In the genomic region with DNA sequence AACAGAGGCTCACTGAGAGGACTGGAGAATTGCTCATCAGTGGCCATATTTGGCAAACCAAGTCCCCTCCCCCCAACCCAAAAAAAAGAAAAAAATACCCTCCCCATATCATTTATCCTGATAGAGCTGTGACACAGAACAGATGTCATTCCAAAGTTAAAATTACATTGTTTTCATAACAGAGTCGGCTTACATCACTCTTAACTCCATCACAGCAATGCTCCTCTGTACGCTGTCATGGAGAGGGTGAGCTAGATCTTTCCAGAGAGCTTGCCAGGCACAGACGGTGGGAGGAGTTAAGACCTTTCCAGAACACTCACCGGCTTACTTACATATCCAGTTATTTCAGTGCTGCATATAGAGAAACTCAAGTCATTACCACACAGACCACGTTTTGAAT, we compare ENCODE assay signal across 13 mouse cellular contexts. TPM values are rescaled to one million over a fixed set of nuclear protein-coding genes. Genes with fewer than 3 reads are reported as not detected.
DNase-seq lines count a peak whose midpoint lies in the region; ATAC-seq lines count a peak whose summit lies in the region.
"Had no signal": no experiment of that assay in that cellular context is flagged by ENCODE, and none has a peak within 500 bp of the region (broad histone marks: within the 10 kb centered on the region; RNA-seq: fewer than 3 reads in every experiment).

No protein-coding gene starts in this region.

- no peak overlapping the region for H3K4me2 ChIP-seq in heart, embryonic 14.5 days (ENCODE audit: low read length)
- no peak overlapping the region for H3K4me2 ChIP-seq in lung, embryonic 16.5 days (ENCODE audit: low read depth, low read length)
- H3K4me2 ChIP-seq: forebrain, embryonic 13.5 days had no signal

- ATAC-seq in heart, embryonic 14.5 days (ENCODE audit: insufficient number of reproducible peaks, insufficient read depth, low FRiP score, low read depth): peak; percentile 88
- ATAC-seq in lung, embryonic 16.5 days (ENCODE audit: low read depth): peak; percentile 92
- ATAC-seq in erythroblast, adult 5-6 weeks (replicated peaks; ENCODE audit: low FRiP score, poor library complexity, severe bottlenecking): no peak
- ATAC-seq: forebrain, embryonic 13.5 days had no signal

- DNase-seq in cerebellum, postnatal 10 days: peak; percentile 26 to 44
- DNase-seq in cerebellum, adult 9-10 months: no peak
- peak; percentile 11 for DNase-seq in 3T3-L1 (ENCODE audit: low read depth, low spot score)
- no peak for DNase-seq in adrenal gland, postnatal 4 days (ENCODE audit: low spot score in 2 of 2)
- DNase-seq in adrenal gland, adult 8-10 months: no peak

- no peak overlapping the region for H3K9ac ChIP-seq in heart, embryonic 14.5 days (ENCODE audit: low read length)
- H3K9ac ChIP-seq in lung, embryonic 16.5 days (ENCODE audit: low read length): no peak overlapping the region
- H3K9ac ChIP-seq: forebrain, embryonic 13.5 days; liver, embryonic 14.5 days had no signal

- H3K36me3 ChIP-seq in heart, embryonic 14.5 days (ENCODE audit: control insufficient read depth, insufficient read depth, low read length): peaks cover 11% of the 10 kb centered on the region
- H3K36me3 ChIP-seq in lung, embryonic 16.5 days (ENCODE audit: control insufficient read depth, insufficient read depth, low read length): no peaks in the 10 kb centered on the region
- H3K36me3 ChIP-seq: G1E; hindbrain, embryonic 10.5 days had no signal

- H3K4me1 ChIP-seq in heart, embryonic 14.5 days (ENCODE audit: control insufficient read depth in 2 of 2, insufficient read depth in 2 of 2, low read length in 2 of 2): peaks cover 5 to 19% of the 10 kb centered on the region in 2 experiments
- H3K4me1 ChIP-seq in lung, embryonic 16.5 days (replicated peaks; ENCODE audit: control insufficient read depth, insufficient read depth, low read length): no peaks in the 10 kb centered on the region; the same call in 1 of the 2 replicates
- H3K4me1 ChIP-seq: forebrain, embryonic 13.5 days; hindbrain, embryonic 10.5 days had no signal

- H3K27ac ChIP-seq in heart, embryonic 14.5 days (replicated peaks in 1 of 2; ENCODE audit: control insufficient read depth in 1 of 2, insufficient read depth in 1 of 2, low read depth in 2 of 2, low read length in 2 of 2): peak overlapping the region; percentile 67 to 83
- H3K27ac ChIP-seq in lung, embryonic 16.5 days (ENCODE audit: low read length): peak overlapping the region; percentile 24; the same call in 1 of the 2 replicates
- H3K27ac ChIP-seq: forebrain, embryonic 13.5 days; hindbrain, embryonic 10.5 days; liver, embryonic 14.5 days had no signal

- no peaks in the 10 kb centered on the region for H3K9me3 ChIP-seq in heart, embryonic 14.5 days (ENCODE audit: control insufficient read depth, low read length)
- no peaks in the 10 kb centered on the region for H3K9me3 ChIP-seq in lung, embryonic 16.5 days (ENCODE audit: control insufficient read depth, low read length)
- H3K9me3 ChIP-seq: forebrain, embryonic 13.5 days; hindbrain, embryonic 10.5 days had no signal

- H3K27me3 ChIP-seq in heart, embryonic 14.5 days (ENCODE audit: control insufficient read depth, insufficient read depth, low read length): no peaks in the 10 kb centered on the region
- no peaks in the 10 kb centered on the region for H3K27me3 ChIP-seq in lung, embryonic 16.5 days (ENCODE audit: control insufficient read depth, insufficient read depth, low read depth, low read length)
- H3K27me3 ChIP-seq: forebrain, embryonic 13.5 days had no signal

- no peak overlapping the region for H3K4me3 ChIP-seq in heart, embryonic 14.5 days (ENCODE audit: control insufficient read depth in 1 of 2, insufficient read depth in 1 of 2, low read depth in 1 of 2, low read length in 2 of 2)
- no peak overlapping the region for H3K4me3 ChIP-seq in lung, embryonic 16.5 days (ENCODE audit: low read length)
- H3K4me3 ChIP-seq: forebrain, embryonic 13.5 days; hindbrain, embryonic 10.5 days had no signal

- WGBS in heart, embryonic 14.5 days: 16% methylated on average over 5 of the region's 5 CpGs
- WGBS in lung, embryonic 16.5 days: 38% methylated on average over 5 of the region's 5 CpGs

RNA-seq across cellular contexts. Expression of a gene that starts 27.4 kb away (rescaled TPM):
- polyA plus RNA-seq in heart, embryonic 14.5 days (2014; fragmentation: Nextera tagmentation; extraction: Ambion mirVana): not detected in 2 replicates
- polyA plus RNA-seq in lung, embryonic 16.5 days (2015; fragmentation: Nextera tagmentation; extraction: Ambion mirVana): not detected in 2 replicates
- not detected for total RNA-seq in adrenal gland, postnatal 4 days (2021)
- not detected in 2 replicates for total RNA-seq in erythroblast, adult 5-6 weeks (2015; ENCODE audit: low replicate concordance)
- not detected in 2 replicates for total RNA-seq in erythroblast, adult 5-6 weeks (2017; ENCODE audit: low replicate concordance)
- total RNA-seq in adrenal gland, adult 8-10 months (2022): not detected
- total RNA-seq: adrenal gland, adult 18-20 months; G1E had no signal
- polyA plus RNA-seq: forebrain, embryonic 13.5 days; G1E; hindbrain, embryonic 10.5 days; liver, embryonic 14.5 days had no signal

Comparison
In these comparisons a context has a peak if more than half of its experiments do, and no peak if none do; other contexts are left out.
1. DNase-seq: peak in cerebellum, postnatal 10 days (2 of 2) and 3T3-L1 (single experiment); none in cerebellum, adult 9-10 months (single experiment), adrenal gland, postnatal 4 days (0 of 2) and adrenal gland, adult 8-10 months (single experiment).